Mouse (Mus musculus) ovary, postnatal 36 days (tissue): ENCODE measurements around the gene Hexim2.

ENCODE experiments used
- DNase-seq: peaks from one replicate; pipeline ENCODE4 v3.0.0; 2022; ENCODE audit warnings: low spot score, mixed read lengths

Gene Hexim2

GRCm38 (mm10) chr11:103173041-103173770 lies 41.0 kb downstream of the Hexim2 start:
- DNase-seq, result no peak

- DNase-seq, result no peak
Measured at GRCm38 (mm10) chr11:103173771-103174344, 41.6 kb downstream of the Hexim2 start.

- DNase-seq, result no peak
Measured at GRCm38 (mm10) chr11:103174411-103174832, 42.2 kb downstream of the Hexim2 start.

- no peak for DNase-seq
Measured at GRCm38 (mm10) chr11:103174891-103175391, 42.7 kb downstream of the Hexim2 start.

GRCm38 (mm10) chr11:103175688-103176442 lies 43.6 kb downstream of the Hexim2 start:
- no peak for DNase-seq

- DNase-seq, result no peak
Measured at GRCm38 (mm10) chr11:103176510-103176909, 44.3 kb downstream of the Hexim2 start.

GRCm38 (mm10) chr11:103177216-103177615 lies 45.0 kb downstream of the Hexim2 start:
- no peak for DNase-seq

- DNase-seq, result no peak
Measured at GRCm38 (mm10) chr11:103177815-103178485, 45.7 kb downstream of the Hexim2 start.

- no peak for DNase-seq
Measured at GRCm38 (mm10) chr11:103178748-103179147, 46.5 kb downstream of the Hexim2 start.

GRCm38 (mm10) chr11:103180426-103180825 lies 48.2 kb downstream of the Hexim2 start:
- no peak for DNase-seq

GRCm38 (mm10) chr11:103181349-103181748 lies 49.1 kb downstream of the Hexim2 start:
- DNase-seq, result no peak

- DNase-seq, result no peak
Measured at GRCm38 (mm10) chr11:103181911-103182310, 49.7 kb downstream of the Hexim2 start.

- DNase-seq, result peak; percentile 42
Measured at GRCm38 (mm10) chr11:103184891-103185290, 52.7 kb downstream of the Hexim2 start.
